Mouse (Mus musculus): Measurements from ENCODE around the gene Cd8b1. TPM values are rescaled to one million over a fixed set of nuclear protein-coding genes. Genes with fewer than 3 reads are reported as not detected.

The Cd8b1 gene
- total RNA-seq, 2 experiments from 2014 or later, result not detected

Other genes with a start within 250 kb of the Cd8b1 start
- 1 to 10 TPM; 3.1 to 5.5 TPM for gene Thnsl2, start 178.3 kb upstream of the Cd8b1 start, total RNA-seq (2021)
- not detected for gene Fabp1, start 123.0 kb upstream of the Cd8b1 start, total RNA-seq (2021)
- 10 to 100 TPM; 17.8 to 18.8 TPM for gene Krcc1, start 51.1 kb upstream of the Cd8b1 start, total RNA-seq (2021)
- 1 to 10 TPM in 1 of 2 experiments, under 1 TPM in 1; 0.91 to 1.6 TPM for gene Smyd1, start 555 bp upstream of the Cd8b1 start, total RNA-seq (2021)
- gene Cd8a, start 50.6 kb downstream of the Cd8b1 start, total RNA-seq (2021), result not detected
- 10 to 100 TPM; 69.4 to 74.7 TPM for gene Rmnd5a, start 117.8 kb downstream of the Cd8b1 start, total RNA-seq (2021)
- 10 to 100 TPM; 48.5 to 52.0 TPM for gene Rnf103, start 171.1 kb downstream of the Cd8b1 start, total RNA-seq (2021)
- gene Chmp3, start 221.0 kb downstream of the Cd8b1 start, total RNA-seq (2021), result 10 to 100 TPM; 78.2 to 78.8 TPM

Data from layer of hippocampus, postnatal 10 days (tissue).